Mouse (Mus musculus) stomach, embryonic 16.5 days (tissue): ENCODE data around the gene Fbxo2. TPM values are rescaled to one million over a fixed set of nuclear protein-coding genes. Genes with fewer than 3 reads are reported as not detected.

ENCODE experiments used
- ATAC-seq: fragments of 200-750 bp; cut with Nextera tagmentation; 2 replicates; pipeline ENCODE4 v1.8.0; 2017; ENCODE audit warnings: moderate number of reproducible peaks, moderate TSS enrichment; ENCODE audit not compliant: insufficient read depth, low FRiP score
- H3K27ac ChIP-seq: fragments of 300-500 bp; sonication (generic); 2 replicates; pipeline ENCODE4 v1.5.1; 2014; ENCODE audit warnings: low read length
- H3K27me3 ChIP-seq: fragments of 300-500 bp; sonication (generic); 2 replicates; pipeline ENCODE4 v1.6.1; 2014; ENCODE audit warnings: low read length, control low read depth, mixed read lengths; ENCODE audit not compliant: control insufficient read depth, insufficient read depth
- H3K36me3 ChIP-seq: fragments of 300-500 bp; sonication (generic); 2 replicates; pipeline ENCODE4 v1.6.1; 2014; ENCODE audit warnings: low read length; ENCODE audit not compliant: control insufficient read depth, insufficient read depth
- H3K4me1 ChIP-seq: fragments of 300-500 bp; sonication (generic); 2 replicates; pipeline ENCODE4 v1.6.1; 2014; ENCODE audit warnings: low read length, control low read depth, mixed read lengths; ENCODE audit not compliant: control insufficient read depth, insufficient read depth
- H3K4me2 ChIP-seq: fragments of 300-500 bp; sonication (generic); 2 replicates; pipeline ENCODE4 v1.6.1; 2014; ENCODE audit warnings: low read depth, low read length, mixed read lengths
- H3K4me3 ChIP-seq: fragments of 300-500 bp; sonication (generic); replicated peaks from 2 replicates; pipeline ENCODE4 v1.5.1; 2014; ENCODE audit warnings: mild to moderate bottlenecking, low read length
- H3K9ac ChIP-seq: fragments of 300-500 bp; sonication (generic); 2 replicates; pipeline ENCODE4 v1.6.1; 2014; ENCODE audit warnings: low read length
- H3K9me3 ChIP-seq: fragments of 300-500 bp; sonication (generic); replicated peaks from 2 replicates; pipeline ENCODE4 v1.6.1; 2016; ENCODE audit warnings: low read length, control low read depth; ENCODE audit not compliant: control insufficient read depth
- WGBS: fragments of 180-500 bp; shearing (Covaris S2); extraction: QIAGEN DNeasy Blood & Tissue Kit; methylation state at CpG from one replicate; pipeline ENCODE4 v1.1.7; 2014; 5-methylcytosine and 5-hydroxymethylcytosine counted together
- microRNA-seq: library from miRNA; unstranded; fragments of <30 nt; microRNA quantifications from one replicate; pipeline ENCODE4, GENCODE M21; 2016
- polyA plus RNA-seq: library from polyadenylated mRNA; unstranded; fragments of >200 nt; fragmentation: Nextera tagmentation; extraction: Ambion mirVana; gene quantifications from 2 replicates; pipeline ENCODE4 v1.2.1, GENCODE M21; 2015

Fbxo2 gene
- polyA plus RNA-seq, 1 experiment from 2014 or later = 0.58 TPM

- Histone ChIP-seq H3K36me3 (no peaks in the 10 kb centered on the region), H3K27me3 (no peaks in the 10 kb centered on the region), H3K9me3 (no peaks in the 10 kb centered on the region), H3K27ac (no peak overlapping the region), H3K4me3 (no peak overlapping the region), H3K4me2 (no peak overlapping the region), H3K9ac (no peak overlapping the region), H3K4me1 (no peaks in the 10 kb centered on the region)
- WGBS = 87% methylated on average over 2 of the region's 2 CpGs
- ATAC-seq = no peak
These were observed 43.1 kb downstream of the Fbxo2 start for GRCm38 (mm10) chr4:148203557-148203956.

GRCm38 (mm10) chr4:148204061-148204872, 43.8 kb downstream of the Fbxo2 start:
- H3K9ac ChIP-seq = no peak overlapping the region
- no peak overlapping the region for H3K27ac ChIP-seq
- no peaks in the 10 kb centered on the region for H3K4me1 ChIP-seq
- H3K36me3 ChIP-seq = no peaks in the 10 kb centered on the region
- no peaks in the 10 kb centered on the region for H3K27me3 ChIP-seq
- ATAC-seq = no peak
- no peak overlapping the region for H3K4me3 ChIP-seq
- no peaks in the 10 kb centered on the region for H3K9me3 ChIP-seq
- no peak overlapping the region for H3K4me2 ChIP-seq
- 60% methylated on average over 15 of the region's 15 CpGs for WGBS

GRCm38 (mm10) chr4:148204873-148205232, 44.4 kb downstream of the Fbxo2 start:
- Histone ChIP-seq H3K36me3 (no peaks in the 10 kb centered on the region), H3K9ac (no peak overlapping the region), H3K9me3 (no peaks in the 10 kb centered on the region), H3K4me2 (no peak overlapping the region), H3K4me1 (no peaks in the 10 kb centered on the region), H3K4me3 (no peak overlapping the region), H3K27ac (no peak overlapping the region), H3K27me3 (no peaks in the 10 kb centered on the region)
- WGBS = 56% methylated on average over 6 of the region's 6 CpGs
- no peak for ATAC-seq

- 53% methylated on average over 5 of the region's 5 CpGs for WGBS
- no peak for ATAC-seq
These were observed 54.2 kb downstream of the Fbxo2 start for GRCm38 (mm10) chr4:148214460-148215136.

GRCm38 (mm10) chr4:148215264-148215900, 55.0 kb downstream of the Fbxo2 start:
- no peaks in the 10 kb centered on the region for H3K9me3 ChIP-seq
- H3K9ac ChIP-seq = no peak overlapping the region
- no peaks in the 10 kb centered on the region for H3K36me3 ChIP-seq
- H3K4me3 ChIP-seq = no peak overlapping the region
- no peak overlapping the region for H3K27ac ChIP-seq
- no peaks in the 10 kb centered on the region for H3K4me1 ChIP-seq
- no peak for ATAC-seq
- peaks cover 12% of the 10 kb centered on the region; the same call in 1 of the 2 replicates for H3K27me3 ChIP-seq
- 20% methylated on average over 11 of the region's 11 CpGs for WGBS
- H3K4me2 ChIP-seq = no peak overlapping the region

More at GRCm38 (mm10) chr4:148214460-148215136, 54.2 kb downstream of the Fbxo2 start:
- Histone ChIP-seq H3K9me3 (no peaks in the 10 kb centered on the region), H3K4me1 (no peaks in the 10 kb centered on the region), H3K27me3 (peaks cover 12% of the 10 kb centered on the region; the same call in 1 of the 2 replicates), H3K27ac (no peak overlapping the region), H3K9ac (no peak overlapping the region), H3K4me3 (no peak overlapping the region), H3K36me3 (no peaks in the 10 kb centered on the region), H3K4me2 (no peak overlapping the region)

Small RNA genes within 50 kb of the gene (microRNA-seq; reads per million reads assigned to microRNA genes)
- gene Mir7022 = not detected

Other genes with a start within 250 kb of the Fbxo2 start
- 56.2 and 56.4 TPM in 2 replicates for gene Plod1, start 223.9 kb upstream of the Fbxo2 start, polyA plus RNA-seq
- gene 2510039O18Rik, start 219.7 kb upstream of the Fbxo2 start, polyA plus RNA-seq = 5.8 and 7.5 TPM in 2 replicates
- not detected in 2 replicates for gene Nppb, start 174.8 kb upstream of the Fbxo2 start, polyA plus RNA-seq
- 0.18 TPM in 1 of 2 replicates, not detected in the other for gene Nppa, start 159.9 kb upstream of the Fbxo2 start, polyA plus RNA-seq
- gene Clcn6, start 121.8 kb upstream of the Fbxo2 start, polyA plus RNA-seq = 5.7 and 6.1 TPM in 2 replicates
- 26.0 and 26.7 TPM in 2 replicates for gene Mthfr, start 121.5 kb upstream of the Fbxo2 start, polyA plus RNA-seq
- 16.5 and 16.9 TPM in 2 replicates for gene Agtrap, start 72.6 kb upstream of the Fbxo2 start, polyA plus RNA-seq
- 35.1 and 36.1 TPM in 2 replicates for gene Mad2l2, start 30.2 kb upstream of the Fbxo2 start, polyA plus RNA-seq
- 0.04 and 0.06 TPM in 2 replicates for gene Draxin, start 29.9 kb upstream of the Fbxo2 start, polyA plus RNA-seq
- gene Fbxo6, start 8.5 kb upstream of the Fbxo2 start, polyA plus RNA-seq = 16.2 and 17.4 TPM in 2 replicates
- 6.5 and 7.5 TPM in 2 replicates for gene Fbxo44, start 139 bp upstream of the Fbxo2 start, polyA plus RNA-seq
- 0.12 and 0.19 TPM in 2 replicates for gene Disp3, start 127.3 kb downstream of the Fbxo2 start, polyA plus RNA-seq